ENCODE assay signal across 7 mouse cellular contexts in genomic region chr17:3313711-3314624, GRCm38 (mm10). TPM values are rescaled to one million over a fixed set of nuclear protein-coding genes. Genes with fewer than 3 reads are reported as not detected.
DNase-seq lines count a peak whose midpoint lies in the region; ATAC-seq and TF ChIP-seq lines count a peak whose summit lies in the region.

No protein-coding gene starts in this region.

- no peaks in the 10 kb centered on the region for H3K4me1 ChIP-seq in intestine, embryonic 16.5 days (ENCODE audit: control insufficient read depth, insufficient read depth, low read length)
- no peaks in the 10 kb centered on the region for H3K4me1 ChIP-seq in limb, embryonic 11.5 days (ENCODE audit: control insufficient read depth, insufficient read depth, low read length)
- H3K4me1 ChIP-seq in midbrain, embryonic 13.5 days (replicated peaks), result no peaks in the 10 kb centered on the region
- no peaks in the 10 kb centered on the region; the same call in 1 of the 2 replicates for H3K4me1 ChIP-seq in small intestine, adult 2 months (ENCODE audit: control insufficient read depth, insufficient read depth, insufficient read length, low read length)

- H3K9me3 ChIP-seq in intestine, embryonic 16.5 days (ENCODE audit: control insufficient read depth, low read length), result no peaks in the 10 kb centered on the region
- no peaks in the 10 kb centered on the region for H3K9me3 ChIP-seq in limb, embryonic 11.5 days (ENCODE audit: control insufficient read depth, low read length)
- no peaks in the 10 kb centered on the region for H3K9me3 ChIP-seq in midbrain, embryonic 13.5 days

- H3K9ac ChIP-seq in intestine, embryonic 16.5 days (ENCODE audit: low read depth, low read length), result peak overlapping the region; percentile 68
- peak overlapping the region; percentile 34; the same call in 1 of the 2 replicates for H3K9ac ChIP-seq in limb, embryonic 11.5 days (ENCODE audit: low read length)
- H3K9ac ChIP-seq in midbrain, embryonic 13.5 days (replicated peaks), result peak overlapping the region; percentile 53

- TF ChIP-seq CTCF in small intestine, adult 2 months (IDR thresholded peaks at IDR 0.05; ENCODE audit: extremely low read depth, insufficient read length, insufficient replicate concordance, low read depth, low read length), result no peak

- TF ChIP-seq POLR2A in small intestine, adult 2 months (IDR thresholded peaks at IDR 0.05; ENCODE audit: low read depth, low read length), result peak; percentile 37; the same call in 1 of the 2 replicates

- 7% methylated on average over 60 of the region's 60 CpGs for WGBS in intestine, embryonic 16.5 days
- WGBS in limb, embryonic 11.5 days, result 8% methylated on average over 57 of the region's 60 CpGs
- 7% methylated on average over 43 of the region's 60 CpGs for WGBS in midbrain, embryonic 13.5 days
- WGBS in small intestine, adult 2 months, result 10% methylated on average over 60 of the region's 60 CpGs

- DNase-seq in adrenal gland, adult 2 months, result peak; percentile 90
- peak; percentile 86 for DNase-seq in embryo, embryonic 10.5 days (ENCODE audit: low spot score)
- DNase-seq in gastrocnemius, postnatal 4 days (ENCODE audit: low spot score in 2 of 2), result peak; percentile 70 to 75
- peak; percentile 91 for DNase-seq in limb, embryonic 11.5 days (ENCODE audit: low spot score)

- H3K36me3 ChIP-seq in intestine, embryonic 16.5 days (ENCODE audit: control insufficient read depth, insufficient read depth, low read length), result no peaks in the 10 kb centered on the region
- no peaks in the 10 kb centered on the region for H3K36me3 ChIP-seq in limb, embryonic 11.5 days (ENCODE audit: control insufficient read depth, insufficient read depth, low read length)
- H3K36me3 ChIP-seq in midbrain, embryonic 13.5 days, result no peaks in the 10 kb centered on the region
- no peaks in the 10 kb centered on the region for H3K36me3 ChIP-seq in small intestine, adult 2 months (ENCODE audit: control insufficient read depth, insufficient read depth, low read length)

- no peaks in the 10 kb centered on the region for H3K27me3 ChIP-seq in intestine, embryonic 16.5 days (replicated peaks; ENCODE audit: control insufficient read depth, insufficient read depth, low read length)
- H3K27me3 ChIP-seq in limb, embryonic 11.5 days (ENCODE audit: control insufficient read depth, insufficient read depth, low read length), result no peaks in the 10 kb centered on the region
- H3K27me3 ChIP-seq in midbrain, embryonic 13.5 days, result peaks cover 9% of the 10 kb centered on the region
- no peaks in the 10 kb centered on the region for H3K27me3 ChIP-seq in small intestine, adult 2 months (ENCODE audit: control insufficient read depth, insufficient read depth, low read length)

- no peak overlapping the region for H3K27ac ChIP-seq in intestine, embryonic 16.5 days (ENCODE audit: low read length)
- H3K27ac ChIP-seq in limb, embryonic 11.5 days (replicated peaks; ENCODE audit: low read depth, low read length), result 0 out of 2 replicates have a peak overlapping the region, but pooled peaks have one; percentile 14
- no peak overlapping the region for H3K27ac ChIP-seq in midbrain, embryonic 13.5 days
- H3K27ac ChIP-seq in small intestine, adult 2 months (ENCODE audit: insufficient read depth, low read depth, low read length), result no peak overlapping the region

- peak overlapping the region; percentile 52 for H3K4me3 ChIP-seq in intestine, embryonic 16.5 days (ENCODE audit: low read length)
- peak overlapping the region; percentile 20; the same call in 1 of the 2 replicates for H3K4me3 ChIP-seq in limb, embryonic 11.5 days (ENCODE audit: low read depth, low read length)
- peak overlapping the region; percentile 44 for H3K4me3 ChIP-seq in midbrain, embryonic 13.5 days (replicated peaks)
- peak overlapping the region; percentile 92 for H3K4me3 ChIP-seq in small intestine, adult 2 months (ENCODE audit: low read depth, low read length)

- peak overlapping the region; percentile 73 for H3K4me2 ChIP-seq in intestine, embryonic 16.5 days (ENCODE audit: low read depth, low read length)
- peak overlapping the region; percentile 44 for H3K4me2 ChIP-seq in limb, embryonic 11.5 days (ENCODE audit: low read depth, severe bottlenecking)
- peak overlapping the region; percentile 65 for H3K4me2 ChIP-seq in midbrain, embryonic 13.5 days (replicated peaks)

- ATAC-seq in intestine, embryonic 16.5 days, result peak; percentile 98
- peak; percentile 93 for ATAC-seq in limb, embryonic 11.5 days (ENCODE audit: insufficient number of reproducible peaks, low FRiP score, low TSS enrichment, low read depth)
- ATAC-seq in midbrain, embryonic 13.5 days, result peak; percentile 98

RNA-seq across cellular contexts. Expression of gene Tiam2, which starts 12.4 kb away (rescaled TPM):
- total RNA-seq in adrenal gland, adult 2 months (2021), result 10 to 100 TPM; 22.3 to 29.4 TPM
- polyA plus RNA-seq in adrenal gland, adult 2 months (2012; rRNA removed), result 5.3 and 6.5 TPM in 2 replicates
- 1 to 10 TPM; 8.4 to 9.7 TPM for total RNA-seq in gastrocnemius, postnatal 4 days (2021)
- polyA plus RNA-seq in intestine, embryonic 16.5 days (2015; fragmentation: Nextera tagmentation; extraction: Ambion mirVana), result 3.1 TPM in 2 replicates
- polyA plus RNA-seq in limb, embryonic 11.5 days (2014; fragmentation: Nextera tagmentation; extraction: Ambion mirVana), result 8.3 and 8.4 TPM in 2 replicates
- 1.9 and 4.9 TPM in 2 replicates for polyA plus RNA-seq in midbrain, embryonic 13.5 days (2015; fragmentation: Nextera tagmentation; extraction: Ambion mirVana)
- 1.5 and 2.7 TPM in 2 replicates for polyA plus RNA-seq in small intestine, adult 2 months (2012; rRNA removed)

Comparison
In these comparisons a context has a peak if more than half of its experiments do, and no peak if none do; other contexts are left out.
1. H3K4me3 ChIP-seq: peak in every context shown above with its lines; median percentile 92 in small intestine, adult 2 months; 52 in intestine, embryonic 16.5 days; 44 in midbrain, embryonic 13.5 days; 20 in limb, embryonic 11.5 days.